Mouse (Mus musculus) heart, embryonic 16.5 days (tissue): ENCODE results near the gene Gns. TPM values are rescaled to one million over a fixed set of nuclear protein-coding genes. Genes with fewer than 3 reads are reported as not detected.

ENCODE experiments used
- ATAC-seq: fragments of 200-750 bp; cut with Nextera tagmentation; replicated peaks from 2 replicates; pipeline ENCODE4 v1.8.0; 2017; ENCODE audit warnings: moderate number of reproducible peaks; ENCODE audit not compliant: insufficient read depth, low FRiP score; ENCODE audit errors: extremely low read depth
- H3K27ac ChIP-seq: fragments of 300-500 bp; sonication (generic); 2 replicates; pipeline ENCODE4 v1.5.1; 2014; ENCODE audit warnings: mild to moderate bottlenecking, low read length, control low read depth, moderate library complexity
- H3K27me3 ChIP-seq: fragments of 300-500 bp; sonication (generic); 2 replicates; pipeline ENCODE4 v1.6.1; 2014; ENCODE audit warnings: low read length, mixed read lengths; ENCODE audit not compliant: control insufficient read depth, insufficient read depth
- H3K36me3 ChIP-seq: fragments of 300-500 bp; sonication (generic); 2 replicates; pipeline ENCODE4 v1.6.1; 2014; ENCODE audit not compliant: control insufficient read depth, insufficient read depth
- H3K4me1 ChIP-seq: fragments of 300-500 bp; sonication (generic); 2 replicates; pipeline ENCODE4 v1.6.1; 2014; ENCODE audit warnings: low read length, mixed read lengths; ENCODE audit not compliant: control insufficient read depth, insufficient read depth
- H3K4me2 ChIP-seq: fragments of 300-500 bp; sonication (generic); 2 replicates; pipeline ENCODE4 v1.6.1; 2014; ENCODE audit warnings: low read depth, mild to moderate bottlenecking, control low read depth, low read length
- H3K4me3 ChIP-seq: fragments of 300-500 bp; sonication (generic); 2 replicates; pipeline ENCODE4 v1.5.1; 2014; ENCODE audit warnings: mild to moderate bottlenecking, control low read depth, low read length
- H3K9ac ChIP-seq: fragments of 300-500 bp; sonication (generic); 2 replicates; pipeline ENCODE4 v1.6.1; 2014; ENCODE audit warnings: low read length, control low read depth
- H3K9me3 ChIP-seq: fragments of 300-500 bp; sonication (generic); replicated peaks from 2 replicates; pipeline ENCODE4 v1.6.1; 2016; ENCODE audit warnings: low read length; ENCODE audit not compliant: control insufficient read depth
- WGBS: fragments of 180-500 bp; shearing (Covaris S2); extraction: QIAGEN DNeasy Blood & Tissue Kit; methylation state at CpG from one replicate; pipeline ENCODE4 v1.1.7; 2014; 5-methylcytosine and 5-hydroxymethylcytosine counted together
- polyA plus RNA-seq: library from polyadenylated mRNA; unstranded; fragments of >200 nt; fragmentation: Nextera tagmentation; extraction: Ambion mirVana; gene quantifications from 2 replicates; pipeline ENCODE4 v1.2.1, GENCODE M21; 2015

Gene Gns
- 29.0 and 31.9 TPM in 2 replicates for polyA plus RNA-seq

DNA sequence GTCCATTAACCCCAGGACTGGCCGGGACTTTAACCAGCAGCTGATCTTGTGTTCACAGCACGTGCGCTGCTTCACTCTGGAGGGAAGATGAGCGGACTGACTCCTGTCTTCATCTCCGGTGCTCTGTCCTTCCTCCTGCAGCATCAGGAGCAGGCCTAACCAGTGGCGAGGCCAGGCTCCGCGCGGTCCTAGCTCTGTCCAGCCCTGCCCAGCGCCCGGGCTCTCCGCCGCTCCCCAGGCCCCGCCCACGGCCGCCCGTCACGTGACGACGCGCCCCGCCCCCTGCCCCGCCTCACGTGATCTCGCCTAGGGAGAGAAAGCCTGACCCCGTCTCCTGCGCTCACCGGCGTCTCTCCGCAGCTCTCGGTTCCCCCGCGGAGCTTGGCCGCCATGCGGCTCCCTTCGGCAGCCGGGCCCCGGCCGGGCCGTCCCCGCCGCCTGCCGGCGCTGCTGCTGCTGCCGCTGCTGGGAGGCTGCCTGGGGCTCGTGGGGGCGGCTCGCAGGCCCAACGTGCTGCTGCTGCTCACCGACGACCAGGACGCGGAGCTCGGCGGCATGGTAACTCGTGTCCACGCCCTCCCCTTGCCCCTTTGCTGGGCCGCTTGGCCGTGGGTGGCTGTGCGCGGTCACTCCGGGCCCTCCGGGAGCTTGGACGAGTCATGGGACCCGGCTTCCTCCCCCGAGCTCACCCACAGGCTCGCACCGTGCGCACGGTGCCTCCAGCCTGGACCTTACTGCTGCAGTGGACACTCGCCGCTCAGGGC is at the start of gene Gns:
Gene Gns (plus strand): TSS at position 290 of the 764 bp plus-strand sequence.
- Histone ChIP-seq H3K27me3 (no peaks in the 10 kb centered on the region), H3K9ac (peak within 1 kb of the TSS; percentile 82), H3K4me3 (peak within 1 kb of the TSS; percentile 71), H3K9me3 (0 out of 2 replicates have a peak, but pooled peaks cover 3% of the 10 kb centered on the region), H3K27ac (peak within 1 kb of the TSS; percentile 63), H3K4me2 (peak within 1 kb of the TSS; percentile 79), H3K4me1 (peaks cover 13% of the 10 kb centered on the region), H3K36me3 (no peaks in the 10 kb centered on the region)
- ATAC-seq = peak; percentile 97
- WGBS = 0% methylated on average over 71 of the region's 72 CpGs

DNA sequence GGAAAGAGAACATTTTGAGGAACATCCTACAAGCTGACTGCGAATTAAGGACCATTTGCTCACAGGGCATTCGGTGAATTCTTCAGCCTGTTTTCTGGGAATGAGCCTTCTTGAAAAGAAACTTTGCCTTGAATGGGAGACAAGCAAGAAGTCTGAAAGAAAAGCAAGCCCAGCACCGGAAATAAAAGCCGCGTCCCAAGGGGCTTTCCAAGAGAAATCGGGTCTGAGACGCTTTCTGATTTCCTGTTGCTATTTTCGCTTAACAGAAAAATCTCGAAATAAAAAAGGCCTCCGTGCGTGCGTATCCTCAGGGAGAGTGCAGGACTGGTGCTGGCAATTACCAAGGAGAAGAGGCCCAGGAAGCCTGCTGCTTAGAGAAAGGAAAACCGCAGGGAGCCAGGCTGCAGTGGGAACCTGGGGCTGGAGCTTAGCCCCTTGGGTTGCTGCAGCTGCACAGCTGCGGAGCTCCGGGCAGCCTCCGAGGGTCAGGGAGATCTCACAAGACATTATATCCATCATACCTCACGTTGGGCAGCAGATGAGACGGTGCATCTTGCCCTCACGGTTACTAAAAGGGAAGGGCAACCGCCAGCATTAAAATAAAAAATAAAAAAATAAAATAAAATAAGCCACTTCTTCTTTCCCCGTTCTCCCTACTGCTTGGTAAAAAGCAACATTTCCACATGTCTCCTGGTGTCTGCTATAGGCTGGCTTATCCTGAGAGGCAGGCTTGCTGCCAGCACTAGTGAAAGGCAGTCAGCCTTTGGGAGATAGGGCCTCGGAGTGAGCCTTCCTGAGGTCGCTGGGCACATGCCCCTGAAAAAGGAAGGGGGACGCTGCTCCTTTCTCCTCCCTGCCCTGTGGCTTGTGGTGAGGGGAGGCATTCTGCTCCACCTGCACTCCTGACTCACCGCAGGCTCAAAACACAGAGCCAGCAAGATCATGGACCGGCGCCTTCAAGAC is 49.3 kb upstream of the Gns start:
- Histone ChIP-seq H3K27me3 (peaks cover 19% of the 10 kb centered on the region), H3K27ac (0 out of 2 replicates have a peak overlapping the region, but pooled peaks have one; percentile 2), H3K36me3 (no peaks in the 10 kb centered on the region), H3K4me3 (no peak overlapping the region; the same call in 1 of the 2 replicates), H3K9me3 (no peaks in the 10 kb centered on the region; the same call in 1 of the 2 replicates), H3K4me1 (0 out of 2 replicates have a peak, but pooled peaks cover 4% of the 10 kb centered on the region), H3K9ac (no peak overlapping the region), H3K4me2 (peak overlapping the region; percentile 32)
- WGBS = 30% methylated on average over 27 of the region's 27 CpGs
- no peak for ATAC-seq

DNA sequence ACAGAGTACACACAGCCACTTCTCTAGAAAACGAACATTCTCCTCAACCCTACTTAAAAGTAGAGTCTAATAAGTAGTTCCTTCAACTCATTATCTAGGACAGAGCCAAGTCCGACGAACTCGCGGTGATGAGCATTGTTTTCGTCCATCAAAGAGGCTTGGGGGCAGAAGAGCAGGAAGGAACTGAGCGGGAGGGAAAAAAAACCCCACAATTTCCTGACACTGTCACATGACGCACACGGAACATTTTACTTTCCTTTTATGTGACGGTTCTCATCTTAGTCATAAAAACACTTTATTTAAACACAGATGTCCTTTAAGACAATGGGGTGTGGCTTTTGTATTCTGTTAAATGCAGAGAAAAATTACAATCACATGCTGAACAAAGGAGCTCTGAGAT is 48.5 kb upstream of the Gns start:
- 0 out of 2 replicates have a peak, but pooled peaks cover 2% of the 10 kb centered on the region for H3K4me1 ChIP-seq
- no peaks in the 10 kb centered on the region for H3K36me3 ChIP-seq
- no peak for ATAC-seq
- 68% methylated on average over 10 of the region's 10 CpGs for WGBS
- no peak overlapping the region for H3K27ac ChIP-seq
- no peak overlapping the region for H3K4me2 ChIP-seq
- H3K4me3 ChIP-seq = no peak overlapping the region
- no peak overlapping the region for H3K9ac ChIP-seq
- H3K27me3 ChIP-seq = peaks cover 15% of the 10 kb centered on the region
- no peaks in the 10 kb centered on the region; the same call in 1 of the 2 replicates for H3K9me3 ChIP-seq

DNA sequence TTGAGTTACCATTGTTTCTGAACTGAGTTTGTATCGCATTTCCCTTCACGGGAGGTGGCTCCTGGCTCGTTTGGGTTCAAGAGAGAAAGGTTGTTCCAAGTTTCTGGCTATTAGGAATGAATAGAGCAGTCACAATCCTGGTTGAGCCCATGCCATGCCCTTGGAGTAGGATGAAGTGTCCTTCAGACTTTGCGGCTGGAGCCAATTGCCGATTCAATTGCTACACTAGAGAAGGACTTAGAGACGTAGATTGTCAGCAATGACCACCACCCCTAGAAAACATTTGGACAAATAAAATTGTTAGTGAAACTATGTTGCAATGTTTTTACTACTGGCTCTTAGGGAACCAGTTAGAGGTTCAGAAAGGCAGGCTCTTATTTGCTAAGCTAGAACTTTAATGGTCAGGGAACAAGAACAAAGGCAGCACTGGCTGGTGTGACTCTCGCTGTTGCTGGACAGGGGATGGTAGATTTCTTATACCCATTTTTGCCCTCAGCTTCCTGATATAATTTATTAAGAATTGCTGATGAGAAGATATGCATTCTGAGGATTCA is 46.4 kb upstream of the Gns start:
- ATAC-seq = no peak
- WGBS = 66% methylated on average over 7 of the region's 7 CpGs

DNA sequence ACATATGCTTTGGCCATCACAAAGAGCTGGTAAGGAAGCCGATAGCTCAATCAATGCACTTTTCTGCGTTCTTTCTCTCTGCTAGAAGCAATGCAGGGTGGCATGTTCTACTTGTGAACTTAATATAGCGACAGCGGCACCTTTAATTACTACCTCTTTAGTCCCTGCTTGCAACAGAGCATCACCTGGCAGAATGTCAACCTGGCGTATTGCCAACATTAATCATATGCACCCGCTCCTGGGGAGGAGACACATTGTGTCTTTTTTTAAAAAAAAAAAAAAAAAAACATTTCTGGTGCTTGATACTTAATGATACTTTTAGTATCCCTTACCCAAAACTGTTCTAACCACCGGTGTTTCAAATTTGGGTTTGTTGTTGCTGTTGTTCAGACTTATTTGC is 41.4 kb upstream of the Gns start:
- H3K9me3 ChIP-seq = peaks cover 4% of the 10 kb centered on the region
- no peak overlapping the region for H3K4me3 ChIP-seq
- no peak overlapping the region for H3K9ac ChIP-seq
- no peaks in the 10 kb centered on the region; the same call in 1 of the 2 replicates for H3K4me1 ChIP-seq
- no peak overlapping the region for H3K27ac ChIP-seq
- no peak overlapping the region for H3K4me2 ChIP-seq
- WGBS = 60% methylated on average over 7 of the region's 7 CpGs
- H3K36me3 ChIP-seq = no peaks in the 10 kb centered on the region
- H3K27me3 ChIP-seq = no peaks in the 10 kb centered on the region
- ATAC-seq = no peak

More for the DNA sequence above, 46.4 kb upstream of the Gns start:
- no peak overlapping the region for H3K4me2 ChIP-seq
- no peaks in the 10 kb centered on the region; the same call in 1 of the 2 replicates for H3K27me3 ChIP-seq
- no peak overlapping the region for H3K9ac ChIP-seq
- no peaks in the 10 kb centered on the region; the same call in 1 of the 2 replicates for H3K9me3 ChIP-seq
- no peak overlapping the region for H3K4me3 ChIP-seq
- no peak overlapping the region for H3K27ac ChIP-seq
- H3K36me3 ChIP-seq = no peaks in the 10 kb centered on the region
- H3K4me1 ChIP-seq = peaks cover 2% of the 10 kb centered on the region; the same call in 1 of the 2 replicates

DNA sequence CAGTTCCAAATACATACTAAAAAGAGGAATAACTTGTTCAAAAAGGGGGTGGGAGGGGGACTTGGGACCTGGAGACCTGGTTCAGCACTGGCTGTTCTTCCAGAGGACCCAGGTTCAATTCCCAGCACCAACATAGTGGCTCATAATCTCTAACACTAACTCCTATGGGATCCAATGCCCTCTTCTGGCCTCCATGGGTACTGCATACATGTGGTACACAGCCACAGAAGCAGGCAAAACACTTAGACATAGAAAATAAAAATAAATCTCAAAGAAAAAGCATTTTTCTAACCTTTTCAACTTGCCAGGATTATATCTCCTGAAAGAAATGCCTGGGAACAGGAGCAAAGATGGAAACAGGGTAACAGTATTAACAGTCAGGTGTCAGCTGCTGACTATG is 38.7 kb upstream of the Gns start:
- H3K36me3 ChIP-seq = no peaks in the 10 kb centered on the region
- peaks cover 4% of the 10 kb centered on the region for H3K9me3 ChIP-seq
- no peak for ATAC-seq
- no peaks in the 10 kb centered on the region; the same call in 1 of the 2 replicates for H3K4me1 ChIP-seq
- no peak overlapping the region for H3K4me3 ChIP-seq
- no peak overlapping the region for H3K27ac ChIP-seq
- no peak overlapping the region for H3K4me2 ChIP-seq
- no peaks in the 10 kb centered on the region for H3K27me3 ChIP-seq
- no peak overlapping the region for H3K9ac ChIP-seq

DNA sequence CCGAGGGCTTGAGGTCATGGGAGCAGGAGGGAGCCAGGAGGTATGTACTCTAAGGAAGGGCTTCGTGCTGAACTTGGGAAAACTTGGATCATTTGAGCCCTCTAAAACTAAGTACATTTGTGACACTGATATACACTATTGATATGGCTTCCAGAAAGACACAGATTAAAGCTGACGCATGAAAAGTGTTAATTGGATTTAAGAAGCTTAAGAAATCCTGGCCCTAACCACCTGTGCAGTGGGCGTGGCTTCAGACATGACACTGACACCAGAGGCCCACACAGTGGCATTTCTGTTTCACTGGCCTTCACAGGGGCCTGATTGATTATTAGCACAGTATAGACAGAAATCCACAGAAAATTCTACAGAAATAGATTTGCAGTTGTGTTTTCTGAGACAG is 35.3 kb upstream of the Gns start:
- H3K9ac ChIP-seq = no peak overlapping the region
- peaks cover 4% of the 10 kb centered on the region; the same call in 1 of the 2 replicates for H3K36me3 ChIP-seq
- 79% methylated on average over 4 of the region's 4 CpGs for whole genome bisulfite sequencing
- no peaks in the 10 kb centered on the region for H3K27me3 ChIP-seq
- ATAC-seq = no peak
- no peaks in the 10 kb centered on the region for H3K4me1 ChIP-seq
- no peak overlapping the region for H3K4me3 ChIP-seq
- H3K27ac ChIP-seq = no peak overlapping the region
- H3K4me2 ChIP-seq = no peak overlapping the region
- peaks cover 4% of the 10 kb centered on the region for H3K9me3 ChIP-seq

DNA sequence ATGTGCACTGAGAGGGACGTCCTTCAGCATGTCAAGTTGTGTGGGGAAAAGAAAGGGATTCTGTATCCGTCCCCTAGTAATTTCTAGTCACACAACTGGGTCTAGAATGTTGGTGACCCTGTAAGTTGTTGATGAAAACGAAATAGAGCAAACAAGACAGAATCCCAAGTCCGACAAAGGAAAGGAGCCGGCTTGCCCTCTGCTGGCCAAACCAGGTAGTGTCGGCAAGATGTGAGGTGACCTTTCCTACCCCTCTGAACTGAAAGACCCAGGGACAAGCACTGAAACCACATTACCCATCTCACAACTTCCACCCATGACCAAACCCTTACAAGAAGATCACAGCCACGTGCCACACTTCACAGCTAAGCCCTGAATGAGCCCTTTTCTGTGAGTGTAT is 34.0 kb upstream of the Gns start:
- H3K27ac ChIP-seq = no peak overlapping the region

More for the DNA sequence above, 34.0 kb upstream of the Gns start:
- peaks cover 3% of the 10 kb centered on the region for H3K9me3 ChIP-seq
- no peak for ATAC-seq
- 14% methylated on average over 7 of the region's 7 CpGs for WGBS
- no peaks in the 10 kb centered on the region for H3K27me3 ChIP-seq
- no peak overlapping the region for H3K4me3 ChIP-seq
- H3K4me1 ChIP-seq = no peaks in the 10 kb centered on the region
- H3K9ac ChIP-seq = no peak overlapping the region
- no peak overlapping the region for H3K4me2 ChIP-seq
- H3K36me3 ChIP-seq = peaks cover 4% of the 10 kb centered on the region; the same call in 1 of the 2 replicates
